Mouse (Mus musculus) frontal cortex, postnatal 14 days (tissue): ENCODE measurements around the gene Tspan31.
"Not testable (repeated sequence)": the region's sequence is repeated elsewhere in the genome, so short reads cannot be mapped to it uniquely, and the experiment has no call there.

Experiments
- DNase-seq, 2 experiments: peaks; one replicate each; pipeline ENCODE4 v3.0.0; 2022; ENCODE audit warnings: low spot score in 2 of 2

Tspan31 gene

DNA sequence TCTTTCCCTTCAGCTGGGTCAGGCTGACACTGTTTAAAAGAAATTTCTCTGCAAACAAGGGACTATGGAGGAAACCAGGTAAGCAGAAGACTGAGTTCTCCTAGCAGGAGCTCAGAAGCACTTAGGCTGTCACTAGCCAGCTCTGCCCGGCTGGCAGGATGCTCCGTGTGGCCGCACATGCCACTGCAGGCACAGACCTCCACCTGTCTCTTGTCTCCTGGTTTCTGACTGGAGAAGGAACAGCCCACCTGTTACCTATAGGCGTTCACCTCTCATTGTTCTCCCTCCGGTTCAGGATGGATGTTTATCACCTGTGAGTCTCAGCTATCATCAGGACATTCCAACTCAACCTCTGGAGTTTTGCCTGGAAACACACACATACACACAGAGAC is 13.8 kb upstream of the Tspan31 start:
- no peak for DNase-seq

DNA sequence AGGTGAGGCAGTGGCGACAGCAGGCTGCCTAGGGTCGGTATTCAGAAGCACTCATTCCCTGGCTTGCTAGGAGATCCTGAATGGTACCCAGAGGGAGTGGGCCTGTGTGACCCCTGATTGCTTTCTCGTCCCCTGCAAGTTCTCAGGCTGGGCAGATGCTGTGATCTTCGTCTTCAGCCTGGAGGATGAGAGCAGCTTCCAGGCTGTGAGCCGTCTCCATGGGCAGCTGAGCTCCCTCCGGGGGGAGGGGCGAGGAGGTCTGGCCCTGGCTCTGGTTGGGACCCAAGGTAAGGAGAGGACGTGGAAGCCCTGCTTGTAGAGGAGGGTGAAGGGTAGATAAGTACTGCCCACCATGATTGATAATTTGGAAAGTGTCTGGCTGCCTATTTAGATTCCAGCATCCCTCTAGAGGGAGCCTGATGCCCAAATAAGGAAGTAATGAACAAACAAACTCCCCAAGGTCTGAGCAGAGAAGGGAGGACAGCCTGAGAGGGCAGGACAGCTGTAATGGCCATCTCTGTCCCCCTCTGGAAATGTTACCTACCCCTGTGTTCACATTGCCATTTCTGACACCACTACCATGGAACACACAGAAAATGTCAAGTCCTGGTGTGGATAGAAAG is 13.3 kb upstream of the Tspan31 start:
- no peak for DNase-seq

DNA sequence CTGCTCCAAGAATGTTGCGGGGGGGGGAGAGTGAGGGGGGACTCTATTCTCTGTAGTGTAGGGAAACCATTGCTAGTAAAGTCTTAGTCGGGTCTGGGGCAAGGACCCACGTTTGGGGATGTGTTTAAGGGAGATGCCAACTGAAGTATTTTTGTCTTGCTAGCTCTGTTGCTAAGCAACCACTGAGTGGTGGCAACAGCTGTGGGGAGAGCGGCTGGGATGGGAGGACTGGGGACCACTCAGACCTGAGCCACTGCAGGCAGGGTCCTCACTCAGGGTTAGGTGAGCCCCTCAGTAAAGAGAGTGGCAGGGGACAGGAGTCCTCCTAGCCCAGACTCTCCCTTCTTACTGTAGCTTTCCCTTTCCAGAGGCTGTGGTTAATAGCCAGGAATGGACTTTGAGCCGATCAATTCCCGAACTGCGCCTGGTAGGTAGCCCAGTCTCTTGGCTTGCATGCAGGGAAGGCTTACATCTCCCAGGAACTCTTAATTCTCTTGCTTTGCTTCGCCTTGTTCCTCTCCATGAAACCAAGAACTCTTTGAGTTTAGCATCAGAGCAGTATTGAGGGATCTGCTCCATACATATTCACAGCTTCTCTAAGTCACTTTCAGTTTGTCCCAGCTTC is 12.0 kb upstream of the Tspan31 start:
- no peak for DNase-seq

DNA sequence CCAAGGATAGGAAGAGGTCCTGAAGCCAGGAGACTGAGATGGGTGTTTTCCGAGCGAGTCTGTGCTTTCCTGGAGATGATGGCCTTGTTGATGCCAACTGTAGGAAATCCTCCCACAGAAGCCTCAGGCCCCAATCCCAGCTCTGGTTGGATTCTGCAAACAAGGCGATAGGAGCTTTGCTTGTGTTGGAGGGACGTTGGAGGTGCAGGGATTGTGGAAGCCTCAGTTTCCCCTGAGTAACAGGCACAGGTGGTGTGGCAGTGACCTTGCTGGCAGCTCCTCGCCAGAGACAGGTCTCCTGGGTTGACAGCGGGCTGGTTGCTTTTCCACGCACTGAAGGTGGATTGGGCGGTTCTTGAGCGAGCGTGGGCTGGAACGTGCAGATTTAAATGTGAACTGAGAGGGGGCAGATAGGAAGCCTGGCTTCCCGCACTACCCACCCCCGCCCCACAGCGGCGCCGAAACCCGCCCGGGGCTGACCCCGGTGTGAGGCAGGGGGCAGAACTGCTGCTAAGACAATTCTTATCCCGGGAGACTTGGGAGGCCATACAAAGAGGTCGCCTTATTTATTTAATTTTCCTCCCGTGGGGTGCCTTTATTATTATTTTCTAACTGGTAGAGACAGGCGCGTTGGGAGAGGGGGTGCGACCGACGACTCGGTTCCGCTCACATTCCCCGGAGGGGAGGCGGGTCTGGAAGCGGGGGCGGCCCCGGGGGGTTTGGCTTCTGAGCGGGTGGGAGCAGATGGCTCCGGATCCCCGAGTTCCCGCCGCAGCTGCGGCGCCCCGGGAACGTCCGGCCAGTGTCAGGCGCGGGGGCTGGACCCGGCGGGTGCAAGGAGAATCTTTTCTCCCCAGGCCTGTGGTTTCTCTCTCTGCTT is 11.1 kb upstream of the Tspan31 start:
- no peak for DNase-seq

DNA sequence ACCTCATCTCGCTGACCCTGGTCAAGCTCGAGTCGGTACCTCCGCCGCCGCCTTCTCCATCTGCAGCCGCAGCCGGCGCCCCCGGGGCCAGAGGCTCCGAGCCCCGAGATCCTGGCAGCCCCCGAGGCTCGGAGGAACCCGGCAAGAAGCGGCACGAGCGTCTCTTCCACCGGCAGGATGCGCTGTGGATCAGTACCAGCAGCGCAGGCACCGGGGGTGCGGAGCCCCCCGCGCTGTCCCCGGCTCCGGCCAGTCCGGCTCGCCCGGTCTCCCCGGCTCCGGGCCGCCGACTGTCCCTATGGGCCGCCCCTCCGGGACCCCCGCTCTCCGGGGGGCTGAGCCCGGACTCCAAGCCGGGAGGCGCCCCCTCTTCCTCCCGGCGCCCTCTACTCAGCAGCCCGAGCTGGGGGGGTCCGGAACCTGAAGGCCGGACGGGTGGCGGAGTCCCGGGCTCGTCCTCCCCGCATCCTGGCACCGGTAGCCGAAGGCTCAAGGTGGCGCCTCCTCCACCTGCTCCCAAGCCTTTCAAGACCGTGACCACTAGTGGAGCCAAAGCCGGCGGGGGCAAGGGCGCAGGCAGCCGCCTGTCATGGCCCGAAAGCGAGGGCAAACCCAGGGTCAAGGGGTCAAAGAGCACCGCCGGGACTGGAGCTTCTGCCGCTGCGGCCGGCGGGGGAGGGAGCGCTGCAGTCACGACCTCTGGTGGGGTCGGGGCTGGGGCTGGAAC is 9.8 kb upstream of the Tspan31 start:
- no peak for DNase-seq

DNA sequence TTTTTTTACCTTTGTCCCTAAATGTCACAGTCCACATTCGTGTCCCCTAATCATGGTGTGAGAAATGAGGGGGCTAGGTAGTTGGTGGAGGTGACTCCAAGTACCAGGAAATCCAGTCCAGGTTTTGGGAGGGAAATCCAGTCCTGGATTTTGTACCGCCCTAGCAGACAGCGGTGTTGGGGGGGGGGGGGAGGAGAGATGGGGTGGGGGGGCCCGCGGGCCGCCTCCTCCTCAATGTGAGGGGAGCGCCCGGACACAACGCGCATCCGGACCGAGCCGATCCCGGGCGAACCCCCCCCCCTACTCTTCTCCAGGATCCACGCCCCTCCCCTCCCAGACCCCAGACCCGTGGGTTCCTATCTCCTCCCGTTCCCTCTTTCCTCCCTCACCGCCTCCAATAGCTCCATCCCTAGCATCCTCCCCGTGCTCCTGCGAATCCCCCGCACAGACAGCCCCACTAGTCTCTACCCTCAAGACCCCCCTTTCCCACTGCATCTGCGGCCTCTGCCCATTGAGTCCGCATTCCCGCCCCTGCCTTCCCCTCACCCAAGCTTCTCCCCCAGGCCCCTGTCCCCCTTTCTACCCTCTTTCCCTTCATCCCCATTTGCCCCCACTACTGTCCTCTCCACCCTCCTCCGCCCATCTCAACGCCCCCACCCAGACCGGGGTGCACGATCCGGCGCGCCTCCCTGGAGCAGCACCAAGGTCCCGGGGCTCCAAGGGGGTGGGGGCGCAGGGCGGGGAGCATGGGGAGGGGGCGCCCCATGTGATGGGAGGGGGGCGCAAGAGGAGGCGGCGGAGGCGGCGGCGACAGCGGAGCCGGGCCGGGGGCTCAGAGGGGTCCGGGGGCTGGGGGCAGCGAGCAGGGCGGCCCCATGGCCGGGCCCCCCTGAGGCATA is 8.9 kb upstream of the Tspan31 start:
- no peak for DNase-seq

DNA sequence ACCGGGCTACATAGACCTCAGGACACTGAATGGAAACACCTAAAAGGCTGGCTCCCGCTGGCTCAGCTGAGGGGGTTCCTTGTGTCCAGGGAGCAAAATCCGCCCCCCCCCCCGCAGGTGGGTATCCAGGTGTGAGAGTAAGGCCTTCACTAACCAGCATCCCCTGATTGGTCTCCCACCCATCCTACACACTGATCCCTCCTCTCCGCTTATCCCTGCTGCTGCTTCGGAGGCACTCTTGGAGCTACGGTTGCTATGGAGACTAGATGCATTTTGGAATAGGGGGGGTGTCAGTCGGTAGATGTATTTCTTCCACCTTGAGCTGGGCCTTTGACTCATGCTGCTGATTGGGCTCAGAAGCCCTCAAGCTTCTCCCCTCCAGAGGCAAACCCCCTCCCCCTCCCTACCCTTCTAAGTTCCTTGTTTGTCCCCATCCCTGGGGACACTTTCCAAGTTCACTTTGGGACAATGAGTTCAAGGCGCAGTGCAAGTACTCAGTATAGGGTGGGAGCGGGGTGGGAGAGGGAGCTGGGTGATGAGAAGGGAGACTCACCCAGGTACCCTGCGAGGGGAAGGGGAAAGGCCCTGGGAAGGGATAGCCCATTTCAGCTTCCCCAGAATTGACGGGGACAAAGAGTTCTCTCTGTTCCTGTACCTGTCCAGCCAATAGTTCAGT is 8.1 kb upstream of the Tspan31 start:
- no peak for DNase-seq

DNA sequence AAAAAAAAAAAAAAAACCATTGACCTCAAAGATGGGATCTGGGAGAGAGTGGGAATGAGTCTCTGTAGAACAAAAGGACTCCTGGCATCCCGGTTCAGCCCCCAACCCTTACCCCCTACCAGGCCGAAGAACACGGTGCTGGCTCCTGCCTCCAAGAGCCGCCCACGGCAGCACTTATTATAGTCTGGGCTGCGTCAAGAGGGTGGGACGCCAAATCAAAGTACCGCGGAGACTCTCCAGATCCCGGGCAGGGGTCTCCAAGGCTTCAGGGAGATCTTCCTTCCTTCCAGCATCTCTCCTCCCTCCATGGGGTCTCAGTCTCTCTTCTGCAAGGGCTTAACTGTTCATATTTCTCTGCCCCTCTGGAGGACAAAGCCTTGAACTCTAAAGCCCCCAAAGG is 7.5 kb upstream of the Tspan31 start:
- no peak for DNase-seq

DNA sequence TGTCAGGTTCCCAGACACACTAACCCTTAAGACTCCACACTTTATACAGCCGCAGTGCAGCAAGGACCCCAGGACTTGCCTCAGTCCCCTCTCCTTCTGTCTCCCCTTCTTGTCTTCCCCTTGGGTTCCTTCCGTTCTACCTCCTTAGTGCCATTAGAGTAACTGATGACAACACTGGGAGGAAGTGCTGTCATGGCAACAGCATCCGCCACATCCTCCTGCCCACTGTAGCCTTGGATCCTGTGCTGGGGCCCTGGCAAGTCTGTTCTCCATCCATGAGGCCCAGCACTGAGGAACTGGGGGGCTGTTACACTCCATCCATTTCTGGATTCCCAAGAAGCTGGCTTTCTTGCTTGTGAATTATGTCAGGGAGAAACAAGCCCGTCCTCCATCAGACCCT is 6.0 kb upstream of the Tspan31 start:
- DNase-seq: no peak

DNA sequence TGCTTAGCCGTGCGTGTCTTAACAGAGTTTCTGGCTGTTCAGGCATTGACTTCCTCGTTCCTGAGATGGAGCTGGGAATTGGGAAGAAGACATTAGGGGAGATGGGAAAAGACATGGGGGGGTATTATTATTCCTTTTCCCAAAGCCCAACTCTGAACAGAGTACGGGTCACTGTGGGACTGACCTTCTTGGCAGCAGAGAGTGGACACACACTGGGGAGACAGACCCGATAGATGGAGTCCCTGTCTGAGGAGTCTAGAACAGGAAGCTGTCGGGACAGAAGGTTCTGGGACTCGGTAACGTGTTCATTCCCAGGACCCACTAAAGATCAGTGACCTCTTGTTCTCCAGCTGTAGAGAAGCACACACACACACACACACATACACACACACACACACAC is 5.6 kb upstream of the Tspan31 start:
- DNase-seq: no peak

DNA sequence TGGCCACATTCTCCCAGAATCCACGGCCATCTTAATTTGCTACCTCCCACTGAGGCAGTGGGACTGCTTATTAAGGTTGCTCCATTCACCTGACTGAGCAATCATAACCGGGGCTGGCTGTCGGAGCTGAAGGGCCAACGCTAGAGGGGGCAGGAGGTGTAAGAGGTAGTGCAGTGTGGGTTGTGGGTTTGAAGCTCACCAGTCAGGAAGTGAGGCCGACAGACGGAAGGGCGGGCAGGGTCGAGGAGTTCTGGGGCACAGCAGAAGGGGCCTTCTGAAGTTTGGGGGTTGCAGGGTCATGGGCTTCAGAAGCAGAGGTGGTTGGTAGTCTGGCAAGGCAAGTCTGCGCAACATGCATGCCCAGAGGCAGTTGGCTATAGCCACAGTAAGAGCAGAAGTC is 5.0 kb upstream of the Tspan31 start, which contains the start of gene Agap2:
Agap2 (plus strand) TSS at position 205 of the 400 bp plus-strand sequence.
- DNase-seq: no peak

DNA sequence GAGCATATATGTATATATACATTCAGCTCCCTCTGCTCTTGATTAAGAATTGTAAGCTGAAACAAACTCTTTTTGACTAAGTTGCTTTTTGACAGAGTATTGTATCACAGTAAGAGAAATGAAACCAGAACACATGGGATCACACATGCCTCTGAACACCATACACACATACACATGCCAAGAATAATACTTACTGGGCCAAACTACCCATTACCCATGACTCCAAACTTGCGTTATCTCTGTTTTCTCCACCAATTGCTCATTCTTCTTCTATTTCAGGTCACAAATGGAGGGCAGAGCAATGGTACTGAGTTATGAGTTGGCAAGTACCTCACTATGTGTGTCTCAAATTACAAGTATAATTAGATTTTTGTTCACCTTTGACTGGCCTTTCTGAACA is 3.9 kb upstream of the Tspan31 start:
- no peak for DNase-seq

DNA sequence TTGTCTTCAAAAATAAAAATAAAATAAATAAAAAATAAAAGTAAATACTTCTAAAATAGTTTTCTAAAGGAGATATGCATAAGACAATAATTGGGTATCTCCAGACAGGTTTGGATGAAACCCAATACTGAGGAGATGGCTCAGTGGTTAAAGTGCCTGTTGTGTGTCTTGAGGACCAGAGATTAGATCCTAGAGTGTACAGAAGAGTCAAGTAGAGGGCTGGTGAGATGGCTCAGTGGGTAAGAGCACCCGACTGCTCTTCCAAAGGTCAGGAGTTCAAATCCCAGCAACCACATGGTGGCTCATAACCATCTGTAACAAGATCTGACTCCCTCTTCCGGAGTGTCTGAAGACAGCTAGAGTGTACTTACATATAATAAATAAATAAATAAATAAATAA is 2.9 kb upstream of the Tspan31 start:
- not testable (repeated sequence) for DNase-seq

DNA sequence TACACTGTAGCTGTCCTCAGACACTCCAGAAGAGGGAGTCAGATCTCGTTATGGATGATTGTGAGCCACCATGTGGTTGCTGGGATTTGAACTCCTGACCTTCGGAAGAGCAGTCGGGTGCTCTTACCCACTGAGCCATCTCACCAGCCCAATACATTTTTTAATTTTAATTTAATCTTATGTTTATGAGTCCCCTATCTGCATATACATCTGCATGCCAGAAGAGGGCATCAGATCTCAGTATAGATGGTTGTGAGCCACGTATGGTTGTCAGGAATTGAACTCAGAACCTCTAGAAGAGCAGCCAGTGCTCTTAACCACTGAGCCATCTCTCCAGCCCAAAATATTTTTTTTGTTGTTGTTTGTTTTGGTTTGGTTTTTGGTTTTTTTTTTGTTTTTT is 2.2 kb upstream of the Tspan31 start:
- not testable (repeated sequence) for DNase-seq

DNA sequence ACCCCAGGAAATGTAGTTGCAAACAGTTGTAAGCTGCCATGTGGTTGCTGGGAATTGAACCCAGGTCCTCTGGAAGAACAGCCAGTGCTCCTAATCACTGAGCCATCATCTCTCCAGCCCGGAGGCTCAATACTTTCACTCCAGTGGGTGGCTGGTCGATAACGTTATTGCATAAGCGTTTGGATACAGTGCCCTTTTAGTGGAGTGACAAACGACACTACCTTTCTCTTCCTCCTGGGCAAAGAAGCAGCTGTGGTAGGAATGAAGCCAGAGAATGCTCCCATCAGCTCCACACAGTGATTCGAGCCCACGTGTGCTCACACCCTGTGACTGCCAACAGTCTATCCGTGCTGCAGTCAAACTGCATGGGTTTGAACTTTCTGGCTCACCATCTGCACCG is 1.1 kb upstream of the Tspan31 start:
- DNase-seq: no peak

DNA sequence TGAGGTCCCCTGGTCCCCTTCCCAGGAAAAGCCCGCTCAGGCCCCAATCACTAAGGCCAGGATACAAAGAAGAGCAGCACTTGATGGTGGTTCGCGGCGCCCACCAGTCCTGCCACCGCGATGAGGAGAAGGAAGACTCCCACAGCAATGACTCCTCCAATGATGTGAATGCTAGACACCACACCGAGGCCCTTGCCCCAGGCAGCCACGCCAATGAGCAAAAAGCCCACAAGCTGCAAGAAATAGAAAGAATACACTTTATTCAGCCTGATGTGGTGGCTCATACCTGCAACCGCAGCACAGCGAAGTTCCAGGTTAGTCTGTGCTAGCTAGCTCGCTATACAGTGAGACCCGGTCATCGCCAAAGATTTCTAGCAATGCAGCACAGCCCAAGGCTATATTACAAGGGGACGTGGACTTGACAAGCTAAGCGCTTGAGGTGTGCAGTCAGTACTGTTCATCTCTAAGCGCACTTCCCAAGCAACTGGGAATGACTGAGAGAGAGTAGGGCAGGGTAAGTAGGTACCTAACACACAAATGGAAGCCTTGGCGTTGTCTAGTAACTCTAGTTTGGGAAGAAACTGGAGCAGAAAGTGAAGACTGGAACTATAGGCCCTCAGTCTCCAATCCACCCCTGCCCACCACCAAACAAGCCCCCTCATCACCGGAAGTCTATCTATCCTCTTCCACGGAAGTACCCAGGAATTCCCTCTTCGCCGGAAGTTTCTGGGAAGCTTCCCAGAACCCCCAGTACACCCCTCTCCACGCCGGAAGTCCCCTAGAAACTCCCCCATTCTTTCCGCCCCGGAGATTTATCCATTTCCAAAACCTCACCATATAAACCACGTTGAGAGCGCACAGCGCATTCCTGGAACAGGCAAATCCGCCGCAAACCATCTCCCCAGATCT is 529 bp downstream of the Tspan31 start:
- DNase-seq: no peak

DNA sequence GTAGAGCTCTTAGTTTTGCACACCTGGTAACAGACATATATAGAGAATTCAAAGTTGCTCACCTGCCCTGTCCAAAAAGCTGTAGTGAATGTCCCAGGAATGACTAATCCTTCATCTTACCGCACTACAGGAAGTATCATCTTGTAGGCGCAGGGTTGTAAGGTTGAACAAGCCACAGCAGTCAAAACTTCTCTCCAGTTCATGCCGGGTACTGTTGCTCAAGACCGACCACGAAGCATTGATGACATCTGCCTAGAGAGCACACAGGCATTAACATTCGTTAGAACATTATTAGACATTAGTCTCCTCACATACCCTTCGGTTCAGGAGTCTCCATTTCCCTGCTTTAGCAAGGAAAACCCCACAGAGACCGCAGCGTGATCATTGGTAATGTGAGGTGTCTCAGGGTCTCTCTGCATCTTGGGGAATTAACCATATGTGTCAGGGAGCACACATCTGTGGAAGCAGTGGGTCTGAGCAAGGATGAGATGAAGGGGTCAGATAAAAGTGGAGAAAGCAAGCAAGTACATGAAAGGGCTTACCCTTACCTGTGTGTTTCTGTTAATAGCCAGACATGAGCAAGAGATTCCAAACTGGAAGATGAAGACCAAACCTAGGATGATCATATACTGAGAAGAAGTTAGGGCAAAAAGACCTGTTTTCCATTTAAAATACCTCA is 1.6 kb downstream of the Tspan31 start:
- DNase-seq: no peak

DNA sequence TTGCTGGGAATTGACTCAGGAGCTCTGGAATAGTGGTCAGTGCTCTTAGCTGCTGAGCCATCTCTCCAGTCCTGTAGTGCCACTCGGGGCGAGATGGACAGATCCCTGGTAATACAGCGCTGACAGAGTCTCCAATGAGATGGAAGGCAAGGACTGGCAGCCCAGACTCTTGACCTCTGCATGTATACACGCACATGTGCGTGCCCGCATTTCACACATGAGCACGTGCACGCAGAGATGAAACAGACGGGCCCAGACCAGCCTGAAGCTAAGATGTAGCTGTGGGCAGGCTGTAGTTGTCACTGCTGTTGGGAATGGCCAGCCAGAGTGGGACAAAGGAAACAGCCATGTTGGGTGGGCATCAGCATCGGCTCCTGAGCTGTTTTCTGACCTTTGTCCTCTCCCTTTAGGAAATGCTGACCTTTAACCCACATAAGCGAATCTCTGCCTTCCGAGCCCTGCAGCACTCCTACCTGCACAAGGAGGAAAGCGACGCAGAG is 3.5 kb downstream of the Tspan31 start:
- DNase-seq: no peak

DNA sequence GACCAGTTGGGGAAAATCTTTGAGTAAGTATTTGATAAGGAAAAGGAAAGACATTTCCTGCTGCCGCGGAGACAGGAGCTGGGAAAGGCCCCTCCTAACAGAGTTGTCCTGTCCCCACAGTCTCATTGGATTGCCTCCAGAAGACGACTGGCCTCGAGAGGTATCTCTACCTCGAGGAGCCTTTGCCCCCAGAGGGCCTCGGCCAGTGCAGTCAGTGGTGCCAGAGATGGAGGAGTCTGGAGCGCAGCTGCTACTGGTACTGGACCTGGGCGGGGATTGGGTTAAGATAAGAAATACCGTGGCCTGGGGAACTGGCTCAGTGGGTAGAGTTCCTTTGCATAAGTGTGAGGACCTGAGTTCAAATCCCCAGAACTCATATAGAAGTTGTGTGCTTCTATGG is 4.1 kb downstream of the Tspan31 start:
- DNase-seq: no peak
